Mouse (Mus musculus) kidney, embryonic 14.5 days (tissue): ENCODE data around the gene Mus81. TPM values are rescaled to one million over a fixed set of nuclear protein-coding genes. Genes with fewer than 3 reads are reported as not detected.

Experiments
- ATAC-seq: fragments of 200-750 bp; cut with Nextera tagmentation; 2 replicates; pipeline ENCODE4 v1.8.0; 2017; ENCODE audit warnings: moderate number of reproducible peaks, mild to moderate bottlenecking, moderate TSS enrichment, moderate library complexity; ENCODE audit not compliant: low FRiP score, low TSS enrichment
- H3K27ac ChIP-seq: fragments of 300-500 bp; sonication (generic); 2 replicates; pipeline ENCODE4 v1.5.1; 2014; ENCODE audit warnings: low read depth, mild to moderate bottlenecking, low read length, moderate library complexity, mixed read lengths
- H3K27me3 ChIP-seq: fragments of 300-500 bp; sonication (generic); 2 replicates; pipeline ENCODE4 v1.6.1; 2014; ENCODE audit warnings: mild to moderate bottlenecking, low read length; ENCODE audit not compliant: control insufficient read depth, insufficient read depth
- H3K36me3 ChIP-seq: fragments of 300-500 bp; sonication (generic); 2 replicates; pipeline ENCODE4 v1.6.1; 2014; ENCODE audit warnings: low read length, mixed read lengths; ENCODE audit not compliant: control insufficient read depth, insufficient read depth
- H3K4me1 ChIP-seq: fragments of 300-500 bp; sonication (generic); 2 replicates; pipeline ENCODE4 v1.6.1; 2014; ENCODE audit warnings: low read length, mixed read lengths; ENCODE audit not compliant: control insufficient read depth, insufficient read depth
- H3K4me2 ChIP-seq: fragments of 300-500 bp; sonication (generic); replicated peaks from 2 replicates; pipeline ENCODE4 v1.6.1; 2014; ENCODE audit warnings: low read depth, mild to moderate bottlenecking, low read length
- H3K4me3 ChIP-seq: fragments of 300-500 bp; sonication (generic); 2 replicates; pipeline ENCODE4 v1.5.1; 2014; ENCODE audit warnings: mild to moderate bottlenecking, low read length
- H3K9ac ChIP-seq: fragments of 300-500 bp; sonication (generic); 2 replicates; pipeline ENCODE4 v1.6.1; 2014; ENCODE audit warnings: low read depth, mild to moderate bottlenecking, low read length, moderate library complexity
- H3K9me3 ChIP-seq: fragments of 300-500 bp; sonication (generic); 2 replicates; pipeline ENCODE4 v1.6.1; 2016; ENCODE audit warnings: low read length; ENCODE audit not compliant: control insufficient read depth
- WGBS: fragments of 180-500 bp; shearing (Covaris S2); extraction: QIAGEN DNeasy Blood & Tissue Kit; methylation state at CpG from one replicate; pipeline ENCODE4 v1.1.7; 2014; 5-methylcytosine and 5-hydroxymethylcytosine counted together
- polyA plus RNA-seq: library from polyadenylated mRNA; unstranded; fragments of >200 nt; fragmentation: Nextera tagmentation; extraction: Ambion mirVana; gene quantifications from 2 replicates; pipeline ENCODE4 v1.2.1, GENCODE M21; 2014

Mus81 gene
- polyA plus RNA-seq, 1 experiment from 2014 or later, result 42.2 TPM

GRCm38 (mm10) chr19:5456922-5457745 is 31.1 kb downstream of the Mus81 start:
- under 1% methylated on average over 64 of the region's 70 CpGs for WGBS
- Histone ChIP-seq H3K36me3 (peaks cover 14% of the 10 kb centered on the region), H3K4me2 (peak overlapping the region; percentile 98), H3K4me3 (peak overlapping the region; percentile 77), H3K27me3 (no peaks in the 10 kb centered on the region), H3K4me1 (peaks cover 34% of the 10 kb centered on the region; the same call in 1 of the 2 replicates), H3K9me3 (no peaks in the 10 kb centered on the region), H3K27ac (peak overlapping the region; percentile 89), H3K9ac (peak overlapping the region; percentile 85)
- ATAC-seq, result peak; percentile 91

GRCm38 (mm10) chr19:5456241-5456921 is 31.8 kb downstream of the Mus81 start:
- Histone ChIP-seq H3K27me3 (no peaks in the 10 kb centered on the region), H3K27ac (peak overlapping the region; percentile 89), H3K36me3 (peaks cover 10% of the 10 kb centered on the region), H3K9ac (peak overlapping the region; percentile 85), H3K4me2 (peak overlapping the region; percentile 98), H3K9me3 (no peaks in the 10 kb centered on the region), H3K4me1 (peaks cover 32% of the 10 kb centered on the region; the same call in 1 of the 2 replicates), H3K4me3 (peak overlapping the region; percentile 77)
- no peak for ATAC-seq
- WGBS, result 2% methylated on average over 20 of the region's 26 CpGs

GRCm38 (mm10) chr19:5455568-5455967 is 32.6 kb downstream of the Mus81 start:
- Histone ChIP-seq H3K4me2 (peak overlapping the region; percentile 98), H3K9me3 (no peaks in the 10 kb centered on the region), H3K27ac (no peak overlapping the region; the same call in 1 of the 2 replicates), H3K9ac (peak overlapping the region; percentile 85), H3K27me3 (no peaks in the 10 kb centered on the region), H3K4me3 (peak overlapping the region; percentile 77), H3K4me1 (peaks cover 27% of the 10 kb centered on the region; the same call in 1 of the 2 replicates), H3K36me3 (peaks cover 10% of the 10 kb centered on the region)
- ATAC-seq, result no peak
- 61% methylated on average over 8 of the region's 8 CpGs for WGBS

GRCm38 (mm10) chr19:5455037-5455436 is 33.2 kb downstream of the Mus81 start:
- Histone ChIP-seq H3K36me3 (peaks cover 10% of the 10 kb centered on the region), H3K27ac (no peak overlapping the region), H3K4me3 (peak overlapping the region; percentile 77), H3K9me3 (no peaks in the 10 kb centered on the region), H3K4me1 (peaks cover 27% of the 10 kb centered on the region; the same call in 1 of the 2 replicates), H3K27me3 (no peaks in the 10 kb centered on the region), H3K9ac (no peak overlapping the region), H3K4me2 (peak overlapping the region; percentile 98)
- ATAC-seq, result no peak
- 71% methylated on average over 12 of the region's 12 CpGs for WGBS

- no peak overlapping the region for H3K9ac ChIP-seq
- H3K27me3 ChIP-seq, result peaks cover 27% of the 10 kb centered on the region
- H3K9me3 ChIP-seq, result no peaks in the 10 kb centered on the region
- no peak for ATAC-seq
- no peak overlapping the region for H3K27ac ChIP-seq
- no peak overlapping the region for H3K4me3 ChIP-seq
- WGBS, result 78% methylated on average over 6 of the region's 6 CpGs
- H3K36me3 ChIP-seq, result peaks cover 10% of the 10 kb centered on the region
- no peak overlapping the region for H3K4me2 ChIP-seq
- peaks cover 27% of the 10 kb centered on the region; the same call in 1 of the 2 replicates for H3K4me1 ChIP-seq
Measured at GRCm38 (mm10) chr19:5451766-5452165, 36.4 kb downstream of the Mus81 start.

- peaks cover 10% of the 10 kb centered on the region for H3K36me3 ChIP-seq
- peaks cover 7% of the 10 kb centered on the region; the same call in 1 of the 2 replicates for H3K4me1 ChIP-seq
- H3K27ac ChIP-seq, result no peak overlapping the region
- H3K4me3 ChIP-seq, result no peak overlapping the region
- peaks cover 30% of the 10 kb centered on the region for H3K27me3 ChIP-seq
- 90% methylated on average over 3 of the region's 3 CpGs for WGBS
- H3K4me2 ChIP-seq, result no peak overlapping the region
- no peak overlapping the region for H3K9ac ChIP-seq
- ATAC-seq, result no peak
- no peaks in the 10 kb centered on the region for H3K9me3 ChIP-seq
Measured at GRCm38 (mm10) chr19:5449673-5450072, 38.5 kb downstream of the Mus81 start.

GRCm38 (mm10) chr19:5448354-5449150 is 39.6 kb downstream of the Mus81 start:
- peak overlapping the region; percentile 90 for H3K4me2 ChIP-seq
- WGBS, result 6% methylated on average over 36 of the region's 36 CpGs
- no peaks in the 10 kb centered on the region for H3K36me3 ChIP-seq
- ATAC-seq, result no peak; the same call in 1 of the 2 replicates
- H3K9ac ChIP-seq, result no peak overlapping the region
- no peaks in the 10 kb centered on the region for H3K9me3 ChIP-seq
- H3K27me3 ChIP-seq, result peaks cover 30% of the 10 kb centered on the region
- no peak overlapping the region for H3K27ac ChIP-seq
- H3K4me1 ChIP-seq, result no peaks in the 10 kb centered on the region; the same call in 1 of the 2 replicates
- peak overlapping the region; percentile 52 for H3K4me3 ChIP-seq

GRCm38 (mm10) chr19:5447515-5448353 is 40.5 kb downstream of the Mus81 start, which contains the start of gene Fosl1:
Gene Fosl1, plus strand, starts transcription at chr19:5447547.
- WGBS, result under 1% methylated on average over 70 of the region's 70 CpGs
- no peak within 1 kb of the TSS for H3K27ac ChIP-seq
- H3K27me3 ChIP-seq, result peaks cover 30% of the 10 kb centered on the region

More at GRCm38 (mm10) chr19:5447515-5448353, 40.5 kb downstream of the Mus81 start, which contains the start of gene Fosl1:
- ATAC-seq, result peak; percentile 53; the same call in 1 of the 2 replicates
- H3K4me3 ChIP-seq, result peak within 1 kb of the TSS; percentile 52
- H3K4me2 ChIP-seq, result peak within 1 kb of the TSS; percentile 90
- no peaks in the 10 kb centered on the region; the same call in 1 of the 2 replicates for H3K4me1 ChIP-seq
- H3K9me3 ChIP-seq, result no peaks in the 10 kb centered on the region
- H3K9ac ChIP-seq, result peak within 1 kb of the TSS; percentile 5; the same call in 1 of the 2 replicates
- H3K36me3 ChIP-seq, result no peaks in the 10 kb centered on the region
